Mouse (Mus musculus) leukemia stem cell, adult 10-12 weeks (primary cell): ENCODE measurements around the gene Cd99l2. TPM values are rescaled to one million over a fixed set of nuclear protein-coding genes. Genes with fewer than 3 reads are reported as not detected.

ENCODE experiments used
- polyA plus RNA-seq: library from polyadenylated mRNA; stranded (reverse); fragments of >175 nt; gene quantifications from 2 replicates; pipeline ENCODE4 v1.2.3, GENCODE M21; 2012; ENCODE audit warnings: low replicate concordance

Cd99l2 gene
- 1.0 and 4.0 TPM in 2 replicates for polyA plus RNA-seq

GRCm38 (mm10) chrX:71492634-71493278, at the start of gene Cd99l2:
Gene Cd99l2, minus strand, starts transcription at chrX:71492849.

Other genes with a start within 250 kb of the Cd99l2 start
- gene Mtmr1, start 128.1 kb downstream of the Cd99l2 start, polyA plus RNA-seq, result 6.1 and 7.3 TPM in 2 replicates
- gene Hmgb3, start 63.1 kb upstream of the Cd99l2 start, polyA plus RNA-seq, result 218 and 267 TPM in 2 replicates
- gene Gpr50, start 170.8 kb upstream of the Cd99l2 start, polyA plus RNA-seq, result not detected in 2 replicates